Mouse (Mus musculus): Measurements from ENCODE around the gene Spem1. TPM values are rescaled to one million over a fixed set of nuclear protein-coding genes. Genes with fewer than 3 reads are reported as not detected.

The Spem1 gene
- polyA plus RNA-seq, 1 experiment: not detected

DNA sequence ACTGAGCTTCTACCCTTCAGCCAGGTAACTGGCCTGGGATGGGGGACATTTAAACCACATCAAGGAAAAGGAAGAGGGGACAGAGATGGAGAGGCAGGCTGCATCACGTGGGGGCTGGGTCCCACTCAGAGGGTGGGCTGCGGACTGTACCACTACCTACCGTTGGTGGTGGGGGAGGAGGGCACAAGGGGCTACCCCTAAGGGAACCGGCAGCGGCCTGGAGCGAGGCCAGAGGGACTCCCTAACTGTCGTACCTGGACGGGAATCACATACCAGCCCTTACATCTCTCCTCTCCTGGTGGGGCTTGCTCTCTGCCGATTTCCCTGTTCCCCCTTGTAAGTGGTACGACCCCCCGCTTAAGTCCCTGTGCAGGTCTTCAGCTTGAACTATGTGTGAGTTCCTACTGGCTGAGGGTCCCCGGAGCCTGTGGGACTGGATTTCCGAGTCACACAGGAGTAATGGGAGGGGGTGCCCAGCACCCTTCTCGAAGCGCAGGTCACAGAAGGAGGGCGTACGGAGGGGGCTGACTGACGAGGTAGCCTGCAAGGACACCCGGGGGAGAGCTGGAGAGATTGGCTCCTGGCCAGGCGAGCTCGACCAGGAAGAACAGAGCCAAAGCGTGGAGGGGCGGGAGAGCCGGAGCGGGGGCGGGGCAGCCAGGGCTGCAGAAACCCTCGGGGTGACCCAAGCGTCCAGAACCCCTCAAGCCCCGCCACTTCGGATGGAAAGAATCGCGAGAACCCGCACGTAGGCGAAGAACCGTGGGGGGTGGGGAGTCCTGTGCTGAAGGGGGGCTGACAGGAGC, 21.4 kb downstream of the Spem1 start:
- peaks cover 12% of the 10 kb centered on the region for H3K27me3 ChIP-seq (ENCODE audit: control insufficient read depth, insufficient read depth, low read length, poor library complexity, severe bottlenecking)
- TF ChIP-seq POLR2A (IDR thresholded peaks at IDR 0.05; ENCODE audit: insufficient read depth, low read length): no peak
- TF ChIP-seq CTCF (IDR thresholded peaks at IDR 0.05; ENCODE audit: low read depth, low read length): no peak
- no peak for TF ChIP-seq EP300 (IDR thresholded peaks at IDR 0.05; ENCODE audit: insufficient read depth, low read depth, low read length)
- no peak overlapping the region for H3K27ac ChIP-seq (ENCODE audit: insufficient read depth, low read length)
- H3K36me3 ChIP-seq (ENCODE audit: control insufficient read depth, insufficient read depth, low read length, poor library complexity, severe bottlenecking): no peaks in the 10 kb centered on the region
- H3K9ac ChIP-seq (ENCODE audit: low read depth, poor library complexity, severe bottlenecking): peak overlapping the region; percentile 28
- H3K9me3 ChIP-seq (replicated peaks; ENCODE audit: control insufficient read depth, insufficient read depth, low read length, poor library complexity, severe bottlenecking): no peaks in the 10 kb centered on the region
- H3K4me1 ChIP-seq (ENCODE audit: control insufficient read depth, insufficient read depth, low read length): no peaks in the 10 kb centered on the region
- peak overlapping the region; percentile 76 for H3K4me3 ChIP-seq (ENCODE audit: low read depth, low read length)

DNA sequence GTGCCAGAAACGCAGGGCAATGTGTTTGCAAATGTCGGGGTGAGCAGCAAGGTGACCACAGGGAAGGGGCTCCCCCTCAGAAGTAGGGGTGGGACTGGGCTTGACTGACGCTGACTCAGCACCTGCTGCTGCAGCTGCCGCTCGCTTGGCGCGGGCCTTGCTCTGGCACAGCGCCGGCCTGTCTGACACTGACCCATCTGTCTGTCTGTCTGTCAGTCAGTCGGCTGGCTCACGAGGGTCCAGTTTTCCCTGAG, 21.9 kb downstream of the Spem1 start:
- H3K27ac ChIP-seq (ENCODE audit: insufficient read depth, low read length): no peak overlapping the region
- H3K9ac ChIP-seq (ENCODE audit: low read depth, poor library complexity, severe bottlenecking): peak overlapping the region; percentile 28
- no peaks in the 10 kb centered on the region for H3K4me1 ChIP-seq (ENCODE audit: control insufficient read depth, insufficient read depth, low read length)
- H3K4me3 ChIP-seq (ENCODE audit: low read depth, low read length): peak overlapping the region; percentile 76
- no peaks in the 10 kb centered on the region for H3K36me3 ChIP-seq (ENCODE audit: control insufficient read depth, insufficient read depth, low read length, poor library complexity, severe bottlenecking)
- TF ChIP-seq EP300 (IDR thresholded peaks at IDR 0.05; ENCODE audit: insufficient read depth, low read depth, low read length): no peak
- TF ChIP-seq POLR2A (IDR thresholded peaks at IDR 0.05; ENCODE audit: insufficient read depth, low read length): no peak
- no peak for TF ChIP-seq CTCF (IDR thresholded peaks at IDR 0.05; ENCODE audit: low read depth, low read length)
- H3K9me3 ChIP-seq (replicated peaks; ENCODE audit: control insufficient read depth, insufficient read depth, low read length, poor library complexity, severe bottlenecking): no peaks in the 10 kb centered on the region
- H3K27me3 ChIP-seq (ENCODE audit: control insufficient read depth, insufficient read depth, low read length, poor library complexity, severe bottlenecking): peaks cover 12% of the 10 kb centered on the region

DNA sequence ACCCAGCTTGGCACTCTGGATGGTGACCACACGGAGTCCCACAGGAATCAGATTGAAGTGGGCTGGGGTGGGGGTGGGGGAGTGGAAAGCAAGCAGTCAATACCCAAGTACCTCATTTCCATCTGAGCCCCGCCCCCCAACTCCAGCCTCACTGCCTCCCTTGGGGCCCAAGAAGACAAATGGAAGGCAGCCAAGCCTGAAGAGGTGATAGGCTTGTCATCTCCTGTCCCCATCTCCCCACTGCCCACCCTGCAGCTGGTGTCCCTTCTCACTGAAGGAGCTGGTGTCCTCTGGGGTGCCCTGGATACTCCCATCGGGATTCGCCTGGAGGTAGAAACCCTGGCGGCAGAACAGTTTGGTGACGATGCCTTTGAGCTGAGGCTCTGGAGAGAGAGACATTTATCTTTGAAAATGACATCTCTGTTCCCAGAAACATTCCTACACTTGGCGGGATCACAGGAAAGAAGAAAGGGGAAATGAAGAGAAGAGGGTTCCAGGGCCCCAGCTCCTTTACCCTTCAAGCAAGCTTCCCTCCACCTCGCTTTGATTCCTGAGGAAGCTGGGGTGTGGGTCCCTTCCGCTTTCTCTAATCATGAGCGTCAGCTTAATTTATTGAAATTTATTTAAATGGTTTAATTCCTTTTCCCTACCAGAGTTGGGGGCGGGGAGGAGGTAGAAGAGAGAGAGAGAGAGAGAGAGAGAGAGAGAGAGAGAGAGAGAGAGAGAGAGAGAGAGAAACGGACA, 22.4 kb downstream of the Spem1 start:
- Histone ChIP-seq H3K9ac (ENCODE audit: low read depth, poor library complexity, severe bottlenecking) (no peak overlapping the region), H3K27ac (ENCODE audit: insufficient read depth, low read length) (no peak overlapping the region), H3K4me3 (ENCODE audit: low read depth, low read length) (peak overlapping the region; percentile 76), H3K36me3 (ENCODE audit: control insufficient read depth, insufficient read depth, low read length, poor library complexity, severe bottlenecking) (no peaks in the 10 kb centered on the region), H3K27me3 (ENCODE audit: control insufficient read depth, insufficient read depth, low read length, poor library complexity, severe bottlenecking) (peaks cover 12% of the 10 kb centered on the region), H3K4me1 (ENCODE audit: control insufficient read depth, insufficient read depth, low read length) (no peaks in the 10 kb centered on the region), H3K9me3 (replicated peaks; ENCODE audit: control insufficient read depth, insufficient read depth, low read length, poor library complexity, severe bottlenecking) (no peaks in the 10 kb centered on the region)
- TF ChIP-seq POLR2A (IDR thresholded peaks at IDR 0.05; ENCODE audit: insufficient read depth, low read length) (no peak), EP300 (IDR thresholded peaks at IDR 0.05; ENCODE audit: insufficient read depth, low read depth, low read length) (0 out of 2 replicates have a peak, but pooled peaks have one; percentile 18)

DNA sequence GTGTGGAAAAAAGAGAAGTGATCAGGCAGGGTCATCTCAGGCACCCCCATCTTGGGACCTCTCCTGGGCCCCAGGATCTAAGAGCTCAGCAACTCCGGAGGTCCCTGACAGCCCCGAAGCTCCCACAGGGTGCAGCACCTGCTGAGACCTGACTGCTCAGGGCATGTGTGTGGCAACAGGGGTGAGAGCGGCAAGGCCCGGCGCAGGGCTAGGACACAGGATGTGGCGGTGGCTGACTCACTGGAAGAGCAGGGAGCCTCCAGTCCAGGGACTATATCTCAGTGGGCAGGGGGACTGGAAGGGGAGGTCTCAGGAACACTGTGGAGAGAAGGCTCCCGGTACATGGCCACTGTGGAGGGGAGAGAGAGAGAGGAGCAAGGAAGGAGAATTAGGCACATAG, 24.1 kb downstream of the Spem1 start:
- Histone ChIP-seq H3K9ac (ENCODE audit: low read depth, poor library complexity, severe bottlenecking) (no peak overlapping the region), H3K9me3 (replicated peaks; ENCODE audit: control insufficient read depth, insufficient read depth, low read length, poor library complexity, severe bottlenecking) (no peaks in the 10 kb centered on the region), H3K36me3 (ENCODE audit: control insufficient read depth, insufficient read depth, low read length, poor library complexity, severe bottlenecking) (no peaks in the 10 kb centered on the region), H3K27ac (ENCODE audit: insufficient read depth, low read length) (no peak overlapping the region), H3K4me3 (ENCODE audit: low read depth, low read length) (no peak overlapping the region), H3K4me1 (ENCODE audit: control insufficient read depth, insufficient read depth, low read length) (no peaks in the 10 kb centered on the region), H3K27me3 (ENCODE audit: control insufficient read depth, insufficient read depth, low read length, poor library complexity, severe bottlenecking) (peaks cover 12% of the 10 kb centered on the region)
- TF ChIP-seq POLR2A (IDR thresholded peaks at IDR 0.05; ENCODE audit: insufficient read depth, low read length) (no peak), EP300 (IDR thresholded peaks at IDR 0.05; ENCODE audit: insufficient read depth, low read depth, low read length) (no peak), CTCF (IDR thresholded peaks at IDR 0.05; ENCODE audit: low read depth, low read length) (no peak)

DNA sequence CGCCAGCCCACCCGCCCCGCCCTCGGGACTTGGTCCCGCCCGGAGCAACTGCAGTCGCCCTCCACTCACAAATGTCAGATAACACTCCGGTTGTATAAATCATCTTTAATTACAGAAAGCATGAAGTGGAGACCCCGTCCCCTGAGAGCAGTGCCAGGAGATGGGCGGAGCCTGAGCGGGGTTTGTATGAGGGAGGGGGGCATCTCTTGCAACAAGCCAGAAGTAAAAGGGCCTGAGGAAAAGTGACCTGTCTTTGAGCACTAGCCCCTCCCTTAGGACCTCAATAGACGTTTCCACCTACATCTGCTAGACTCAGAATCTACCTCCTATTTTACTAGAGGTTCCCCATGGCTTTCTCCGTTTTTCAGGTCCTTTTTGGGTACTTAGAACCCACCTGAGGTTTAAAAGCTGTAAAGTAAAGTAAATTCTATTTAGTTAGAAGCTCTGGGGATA, 26.0 kb downstream of the Spem1 start:
- no peaks in the 10 kb centered on the region for H3K27me3 ChIP-seq (ENCODE audit: control insufficient read depth, insufficient read depth, low read length, poor library complexity, severe bottlenecking)
- H3K9me3 ChIP-seq (replicated peaks; ENCODE audit: control insufficient read depth, insufficient read depth, low read length, poor library complexity, severe bottlenecking): no peaks in the 10 kb centered on the region
- peak overlapping the region; percentile 62 for H3K9ac ChIP-seq (ENCODE audit: low read depth, poor library complexity, severe bottlenecking)
- H3K4me1 ChIP-seq (ENCODE audit: control insufficient read depth, insufficient read depth, low read length): no peaks in the 10 kb centered on the region
- peak overlapping the region; percentile 96 for H3K4me3 ChIP-seq (ENCODE audit: low read depth, low read length)
- TF ChIP-seq POLR2A (IDR thresholded peaks at IDR 0.05; ENCODE audit: insufficient read depth, low read length): no peak
- TF ChIP-seq EP300 (IDR thresholded peaks at IDR 0.05; ENCODE audit: insufficient read depth, low read depth, low read length): no peak
- TF ChIP-seq CTCF (IDR thresholded peaks at IDR 0.05; ENCODE audit: low read depth, low read length): no peak
- no peaks in the 10 kb centered on the region for H3K36me3 ChIP-seq (ENCODE audit: control insufficient read depth, insufficient read depth, low read length, poor library complexity, severe bottlenecking)
- H3K27ac ChIP-seq (ENCODE audit: insufficient read depth, low read length): no peak overlapping the region

Data from ES-Bruce4 (cell line).